Mouse (Mus musculus) hindbrain, embryonic 13.5 days (tissue): ENCODE measurements around the gene Fam20a. TPM values are rescaled to one million over a fixed set of nuclear protein-coding genes. Genes with fewer than 3 reads are reported as not detected.

Experiments
- ATAC-seq: fragments of 200-750 bp; cut with Nextera tagmentation; 2 replicates; pipeline ENCODE4 v1.8.0; 2017; ENCODE audit warnings: moderate TSS enrichment; ENCODE audit not compliant: low FRiP score
- H3K27ac ChIP-seq: fragments of 300-500 bp; sonication (generic); 2 replicates; pipeline ENCODE4 v1.5.1; 2015; ENCODE audit warnings: inconsistent platforms, mild to moderate bottlenecking, moderate library complexity
- H3K27me3 ChIP-seq: fragments of 300-500 bp; sonication (generic); 2 replicates; pipeline ENCODE4 v1.6.1; 2015; ENCODE audit warnings: mild to moderate bottlenecking, inconsistent platforms
- H3K36me3 ChIP-seq: fragments of 300-500 bp; sonication (generic); 2 replicates; pipeline ENCODE4 v1.6.1; 2015; ENCODE audit warnings: mild to moderate bottlenecking, inconsistent platforms
- H3K4me1 ChIP-seq: fragments of 300-500 bp; sonication (generic); replicated peaks from 2 replicates; pipeline ENCODE4 v1.6.1; 2015; ENCODE audit warnings: inconsistent platforms
- H3K4me2 ChIP-seq: fragments of 300-500 bp; sonication (generic); 2 replicates; pipeline ENCODE4 v1.6.1; 2015; ENCODE audit warnings: inconsistent platforms, mild to moderate bottlenecking, moderate library complexity
- H3K4me3 ChIP-seq: fragments of 300-500 bp; sonication (generic); 2 replicates; pipeline ENCODE4 v1.5.1; 2015; ENCODE audit warnings: mild to moderate bottlenecking, inconsistent platforms
- H3K9ac ChIP-seq: fragments of 300-500 bp; sonication (generic); 2 replicates; pipeline ENCODE4 v1.6.1; 2015; ENCODE audit warnings: mild to moderate bottlenecking, inconsistent platforms
- H3K9me3 ChIP-seq: fragments of 300-500 bp; sonication (generic); 2 replicates; pipeline ENCODE4 v1.6.1; 2016; ENCODE audit warnings: inconsistent platforms
- WGBS: fragments of 180-500 bp; shearing (Covaris S2); methylation state at CpG from one replicate; pipeline ENCODE4 v1.1.7; 2015; 5-methylcytosine and 5-hydroxymethylcytosine counted together
- polyA plus RNA-seq: library from polyadenylated mRNA; unstranded; fragments of >200 nt; fragmentation: Nextera tagmentation; extraction: Ambion mirVana; gene quantifications from 2 replicates; pipeline ENCODE4 v1.2.1, GENCODE M21; 2015

The Fam20a gene
- polyA plus RNA-seq, 1 experiment from 2014 or later = 2.4 TPM

- peaks cover 12% of the 10 kb centered on the region for H3K4me1 ChIP-seq
- no peaks in the 10 kb centered on the region for H3K27me3 ChIP-seq
- no peak overlapping the region for H3K4me3 ChIP-seq
- no peak for ATAC-seq
- no peak overlapping the region for H3K9ac ChIP-seq
- H3K4me2 ChIP-seq = no peak overlapping the region
- no peaks in the 10 kb centered on the region for H3K36me3 ChIP-seq
- 88% methylated on average over 5 of the region's 5 CpGs for WGBS
- H3K9me3 ChIP-seq = no peaks in the 10 kb centered on the region
- H3K27ac ChIP-seq = no peak overlapping the region
These were observed 12.6 kb downstream of the Fam20a start for GRCm38 (mm10) chr11:109709501-109709900.

GRCm38 (mm10) chr11:109708786-109709185, 13.3 kb downstream of the Fam20a start:
- Histone ChIP-seq H3K36me3 (no peaks in the 10 kb centered on the region), H3K4me3 (no peak overlapping the region), H3K27me3 (no peaks in the 10 kb centered on the region), H3K4me1 (peaks cover 17% of the 10 kb centered on the region), H3K9ac (no peak overlapping the region), H3K4me2 (no peak overlapping the region), H3K9me3 (no peaks in the 10 kb centered on the region), H3K27ac (no peak overlapping the region)
- ATAC-seq = no peak
- 89% methylated on average over 4 of the region's 4 CpGs for WGBS

GRCm38 (mm10) chr11:109707442-109707841, 14.6 kb downstream of the Fam20a start:
- no peaks in the 10 kb centered on the region for H3K27me3 ChIP-seq
- H3K27ac ChIP-seq = no peak overlapping the region
- WGBS = 79% methylated on average over 3 of the region's 3 CpGs
- H3K9ac ChIP-seq = no peak overlapping the region
- no peaks in the 10 kb centered on the region for H3K36me3 ChIP-seq
- ATAC-seq = no peak
- H3K4me3 ChIP-seq = no peak overlapping the region
- no peak overlapping the region for H3K4me2 ChIP-seq
- H3K4me1 ChIP-seq = peaks cover 17% of the 10 kb centered on the region
- no peaks in the 10 kb centered on the region for H3K9me3 ChIP-seq

DNA sequence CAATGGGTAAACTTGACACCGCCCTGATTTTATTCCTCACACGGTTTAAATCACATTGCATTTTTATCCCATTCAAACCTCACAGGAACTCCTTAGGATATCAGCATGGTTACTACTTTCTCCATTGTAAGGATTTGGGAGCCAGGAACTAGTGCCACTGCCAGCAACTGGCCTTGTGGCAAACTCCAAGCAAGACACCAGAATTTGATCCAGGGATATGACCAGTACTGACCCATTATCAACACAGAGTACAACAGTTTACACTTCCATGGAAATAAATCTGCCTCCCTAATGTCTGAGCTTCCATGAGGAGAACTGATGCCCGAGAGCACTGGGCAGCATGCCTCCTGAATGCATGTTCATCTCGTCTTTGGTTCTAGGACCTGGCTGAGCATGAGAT, 15.5 kb downstream of the Fam20a start:
- no peaks in the 10 kb centered on the region for H3K27me3 ChIP-seq
- H3K4me3 ChIP-seq = no peak overlapping the region
- H3K4me2 ChIP-seq = no peak overlapping the region
- WGBS = 94% methylated on average over 4 of the region's 4 CpGs
- H3K9me3 ChIP-seq = no peaks in the 10 kb centered on the region
- H3K27ac ChIP-seq = no peak overlapping the region
- no peak overlapping the region for H3K9ac ChIP-seq
- no peak for ATAC-seq
- H3K36me3 ChIP-seq = no peaks in the 10 kb centered on the region
- peaks cover 17% of the 10 kb centered on the region for H3K4me1 ChIP-seq

GRCm38 (mm10) chr11:109706055-109706412, 16.0 kb downstream of the Fam20a start:
- no peak for ATAC-seq

DNA sequence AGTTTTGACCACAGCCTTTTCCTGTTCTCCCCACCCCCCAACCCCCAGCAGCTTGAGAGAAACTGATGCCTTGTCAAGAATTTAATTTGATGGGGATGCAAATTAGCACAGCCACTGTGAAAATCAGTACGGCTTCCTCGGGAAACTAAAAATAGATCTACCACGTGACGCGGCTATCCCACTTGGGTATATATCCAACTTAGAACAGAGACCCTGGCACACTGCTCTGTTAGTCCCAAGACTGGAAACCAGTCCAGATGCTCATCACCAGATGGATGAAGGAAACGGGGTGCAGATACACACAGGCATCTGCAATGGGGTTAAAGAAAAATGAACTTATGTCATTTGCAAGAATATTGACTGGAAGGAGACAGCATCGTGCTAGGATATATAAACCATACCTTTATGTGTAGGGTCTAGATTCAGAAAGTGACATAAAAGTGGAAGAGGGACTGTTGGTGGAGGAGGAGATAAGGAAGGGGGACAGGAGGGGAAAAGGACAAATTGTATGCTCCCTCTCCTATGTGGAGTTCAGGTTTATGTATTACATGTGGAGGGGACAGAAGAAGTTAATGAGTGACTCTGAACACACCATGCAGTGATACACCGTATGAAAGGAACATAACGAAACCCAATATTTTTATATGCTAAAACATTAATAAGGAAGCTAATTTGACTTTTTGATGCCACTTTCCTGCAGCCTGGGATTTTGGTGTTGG, 16.6 kb downstream of the Fam20a start:
- Histone ChIP-seq H3K9me3 (no peaks in the 10 kb centered on the region), H3K27me3 (no peaks in the 10 kb centered on the region), H3K36me3 (no peaks in the 10 kb centered on the region), H3K9ac (no peak overlapping the region), H3K27ac (no peak overlapping the region), H3K4me3 (no peak overlapping the region), H3K4me1 (peaks cover 17% of the 10 kb centered on the region), H3K4me2 (no peak overlapping the region)
- WGBS = 79% methylated on average over 9 of the region's 9 CpGs
- no peak for ATAC-seq

More at GRCm38 (mm10) chr11:109706055-109706412, 16.0 kb downstream of the Fam20a start:
- H3K4me3 ChIP-seq = no peak overlapping the region
- WGBS = 77% methylated on average over 9 of the region's 9 CpGs
- H3K27ac ChIP-seq = no peak overlapping the region
- no peaks in the 10 kb centered on the region for H3K27me3 ChIP-seq
- H3K9me3 ChIP-seq = no peaks in the 10 kb centered on the region
- H3K9ac ChIP-seq = no peak overlapping the region
- no peaks in the 10 kb centered on the region for H3K36me3 ChIP-seq
- H3K4me2 ChIP-seq = no peak overlapping the region
- peaks cover 17% of the 10 kb centered on the region for H3K4me1 ChIP-seq

- no peak for ATAC-seq
- H3K9me3 ChIP-seq = no peaks in the 10 kb centered on the region
- no peak overlapping the region for H3K4me3 ChIP-seq
- H3K27me3 ChIP-seq = no peaks in the 10 kb centered on the region
- 0 out of 2 replicates have a peak overlapping the region, but pooled peaks have one; percentile 6 for H3K27ac ChIP-seq
- peaks cover 17% of the 10 kb centered on the region for H3K4me1 ChIP-seq
- no peaks in the 10 kb centered on the region for H3K36me3 ChIP-seq
- H3K4me2 ChIP-seq = no peak overlapping the region
- WGBS = 80% methylated on average over 22 of the region's 22 CpGs
- no peak overlapping the region for H3K9ac ChIP-seq
These were observed 17.5 kb downstream of the Fam20a start for GRCm38 (mm10) chr11:109704311-109705205.

DNA sequence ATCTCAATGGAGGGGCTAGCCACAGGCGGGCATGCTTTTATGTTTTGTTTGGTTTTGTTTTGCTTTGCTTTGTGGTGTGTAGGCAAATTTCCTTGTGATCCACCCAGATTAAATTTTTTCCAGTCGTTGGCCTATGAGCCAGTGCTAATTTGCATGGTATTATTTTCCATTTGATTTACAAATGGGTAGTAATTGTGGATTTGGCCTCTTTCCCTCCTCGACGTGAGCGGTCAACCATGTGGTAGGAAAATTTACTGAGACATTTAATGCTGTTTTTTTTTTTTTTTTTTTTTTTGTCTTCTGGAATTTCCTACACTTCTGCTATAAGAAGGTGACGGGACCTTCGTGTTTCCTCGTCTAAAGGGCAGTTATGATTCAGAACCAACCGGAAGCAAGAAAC, 18.2 kb downstream of the Fam20a start:
- no peaks in the 10 kb centered on the region for H3K27me3 ChIP-seq
- no peak for ATAC-seq
- H3K27ac ChIP-seq = no peak overlapping the region
- no peaks in the 10 kb centered on the region for H3K36me3 ChIP-seq
- H3K4me3 ChIP-seq = no peak overlapping the region
- H3K4me2 ChIP-seq = no peak overlapping the region
- no peak overlapping the region for H3K9ac ChIP-seq
- 79% methylated on average over 9 of the region's 9 CpGs for WGBS
- peaks cover 17% of the 10 kb centered on the region for H3K4me1 ChIP-seq
- no peaks in the 10 kb centered on the region for H3K9me3 ChIP-seq

DNA sequence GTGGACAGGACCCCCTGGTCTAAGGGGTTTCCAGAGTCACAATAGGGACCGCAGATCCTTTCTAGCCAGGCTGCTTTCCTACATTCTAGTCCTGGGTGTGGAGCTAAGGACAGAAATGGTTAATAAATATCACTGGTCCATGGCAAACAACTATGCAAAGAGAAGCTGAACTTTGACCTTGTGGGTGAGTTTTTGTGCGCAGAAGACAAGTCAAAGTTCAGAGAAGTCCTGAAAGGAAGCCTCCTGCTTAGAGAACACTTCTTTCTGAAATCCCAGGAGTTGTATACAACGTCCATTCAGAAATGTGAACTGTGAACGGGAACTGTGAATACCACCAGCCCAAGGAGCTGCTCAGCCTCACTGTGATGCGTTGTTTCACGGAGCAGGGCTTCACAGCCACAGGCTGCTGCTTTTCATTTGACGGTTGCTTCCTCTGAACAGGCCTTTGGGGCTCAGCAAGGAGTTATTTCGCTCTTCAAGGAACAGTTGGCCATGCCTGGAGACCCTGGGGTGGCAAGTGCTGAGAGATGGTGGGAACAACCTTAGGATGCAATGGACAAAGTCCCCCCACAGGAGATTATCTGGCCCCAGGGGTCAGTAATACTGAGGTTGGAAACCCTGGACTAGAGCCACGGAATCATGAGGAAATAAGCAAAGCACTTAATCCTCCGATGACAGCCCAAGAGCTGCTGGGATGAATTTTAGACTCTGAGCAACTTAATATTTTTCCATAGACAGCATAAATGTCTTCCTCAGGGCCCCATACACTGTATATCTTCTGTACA, 19.9 kb downstream of the Fam20a start:
- no peak overlapping the region for H3K27ac ChIP-seq
- no peak overlapping the region for H3K9ac ChIP-seq
- H3K27me3 ChIP-seq = no peaks in the 10 kb centered on the region
- no peak overlapping the region for H3K4me2 ChIP-seq
- no peaks in the 10 kb centered on the region for H3K9me3 ChIP-seq
- H3K36me3 ChIP-seq = no peaks in the 10 kb centered on the region
- 51% methylated on average over 10 of the region's 10 CpGs for WGBS
- peaks cover 17% of the 10 kb centered on the region for H3K4me1 ChIP-seq
- no peak overlapping the region for H3K4me3 ChIP-seq
- no peak for ATAC-seq

- no peaks in the 10 kb centered on the region for H3K9me3 ChIP-seq
- no peak overlapping the region for H3K4me2 ChIP-seq
- peaks cover 14% of the 10 kb centered on the region for H3K4me1 ChIP-seq
- no peaks in the 10 kb centered on the region for H3K27me3 ChIP-seq
- H3K36me3 ChIP-seq = no peaks in the 10 kb centered on the region
- no peak overlapping the region for H3K27ac ChIP-seq
- WGBS = 72% methylated on average over 6 of the region's 6 CpGs
- no peak overlapping the region for H3K9ac ChIP-seq
- no peak for ATAC-seq
- H3K4me3 ChIP-seq = no peak overlapping the region
These were observed 21.3 kb downstream of the Fam20a start for GRCm38 (mm10) chr11:109700761-109701160.

- Histone ChIP-seq H3K9me3 (no peaks in the 10 kb centered on the region), H3K4me3 (no peak overlapping the region), H3K9ac (no peak overlapping the region), H3K4me1 (peaks cover 6% of the 10 kb centered on the region), H3K27me3 (no peaks in the 10 kb centered on the region), H3K36me3 (no peaks in the 10 kb centered on the region), H3K4me2 (no peak overlapping the region), H3K27ac (no peak overlapping the region)
- 52% methylated on average over 2 of the region's 2 CpGs for WGBS
- ATAC-seq = no peak
These were observed 22.3 kb downstream of the Fam20a start for GRCm38 (mm10) chr11:109699784-109700183.

DNA sequence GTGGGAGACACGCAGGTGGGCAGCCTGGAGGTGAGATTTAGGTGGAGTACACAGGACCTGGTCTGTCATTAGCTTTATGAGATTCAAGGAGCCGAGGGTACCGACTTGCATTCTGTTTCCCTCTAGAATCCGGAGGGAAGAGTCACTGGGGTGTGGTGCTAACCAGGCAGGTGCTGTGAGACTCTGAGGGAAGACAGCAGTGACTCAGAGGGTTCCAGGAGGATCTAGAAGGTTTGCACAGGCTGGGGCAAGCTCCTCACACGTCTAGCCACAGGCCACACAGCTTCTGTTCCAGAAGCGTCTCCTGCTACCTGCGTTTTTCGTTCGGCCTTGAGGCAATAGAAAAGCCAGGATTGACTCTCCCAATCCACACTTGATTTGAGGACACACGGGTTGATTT, 23.3 kb downstream of the Fam20a start:
- H3K9me3 ChIP-seq = no peaks in the 10 kb centered on the region
- WGBS = 90% methylated on average over 10 of the region's 10 CpGs
- no peaks in the 10 kb centered on the region for H3K36me3 ChIP-seq
- H3K4me1 ChIP-seq = no peaks in the 10 kb centered on the region
- no peaks in the 10 kb centered on the region for H3K27me3 ChIP-seq
- no peak overlapping the region for H3K9ac ChIP-seq
- ATAC-seq = no peak
- no peak overlapping the region for H3K4me2 ChIP-seq
- no peak overlapping the region for H3K4me3 ChIP-seq
- H3K27ac ChIP-seq = no peak overlapping the region
